Mouse (Mus musculus): Measurements from ENCODE around the gene Edil3.
"Not testable (repeated sequence)": the region's sequence is repeated elsewhere in the genome, so short reads cannot be mapped to it uniquely, and the experiment has no call there.

Gene Edil3

GRCm38 (mm10) chr13:89007696-89008427 is 186.6 kb downstream of the Edil3 start:
- DNase-seq = no peak

DNA sequence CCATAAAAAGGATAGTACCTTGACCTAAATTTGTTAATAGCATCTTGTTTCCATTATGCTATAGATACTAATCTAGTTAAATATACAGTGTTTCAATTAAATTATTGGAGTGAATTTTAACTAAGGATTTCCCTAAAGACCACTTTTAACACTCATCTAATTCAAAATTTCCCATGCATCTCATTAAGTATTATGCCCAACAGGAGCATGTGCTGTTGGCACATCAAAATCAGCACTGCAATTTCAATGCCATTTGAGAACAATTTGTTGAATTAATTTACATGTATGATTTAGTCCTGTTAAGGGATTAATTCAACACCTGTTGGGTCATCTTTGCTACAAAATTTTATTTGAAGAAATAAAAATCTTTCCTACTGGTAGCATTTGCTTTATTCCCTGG is 191.2 kb downstream of the Edil3 start:
- no peak for DNase-seq

GRCm38 (mm10) chr13:89029817-89030539 is 208.7 kb downstream of the Edil3 start:
- DNase-seq = no peak

DNA sequence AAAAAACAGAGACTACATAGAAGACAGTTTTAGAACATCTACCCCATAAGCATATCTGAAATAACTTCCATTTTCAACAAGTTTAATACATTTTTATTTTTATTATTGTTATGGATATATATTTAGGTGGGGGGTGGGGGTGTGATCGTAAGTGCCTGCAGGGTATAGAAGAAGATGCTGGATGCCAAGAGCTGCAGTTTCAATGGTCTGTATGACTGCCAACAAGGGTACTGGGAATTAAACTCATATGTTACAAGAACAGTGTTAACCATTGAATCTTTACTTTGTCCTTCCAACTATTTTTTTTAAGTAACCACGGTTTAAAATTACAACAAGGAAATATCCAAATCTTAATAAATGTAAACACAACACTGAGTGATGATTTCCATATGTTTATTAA is 214.4 kb downstream of the Edil3 start:
- no peak for DNase-seq

GRCm38 (mm10) chr13:89041495-89041894 is 220.2 kb downstream of the Edil3 start:
- no peak for DNase-seq

- not testable (repeated sequence) for DNase-seq
These were observed 248.9 kb downstream of the Edil3 start for GRCm38 (mm10) chr13:89070132-89070531.

DNA sequence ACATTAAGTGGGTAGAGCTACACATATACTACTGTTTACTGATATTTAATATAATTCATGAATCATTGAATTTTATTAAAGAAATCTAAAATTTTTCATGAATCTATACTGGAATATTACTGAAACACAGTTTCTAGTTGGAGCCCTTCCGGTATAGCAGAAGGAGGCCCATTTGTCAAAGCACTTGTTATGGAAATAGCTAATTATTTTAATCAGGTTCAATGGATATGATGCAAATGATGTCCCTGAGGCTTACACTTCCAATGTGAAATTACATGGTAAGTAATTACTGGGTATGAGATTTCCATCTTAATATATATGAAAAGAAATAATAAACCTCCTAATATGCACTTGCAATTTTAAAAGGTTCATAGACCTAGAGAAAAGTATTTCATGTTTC is 254.9 kb downstream of the Edil3 start:
- DNase-seq = no peak

GRCm38 (mm10) chr13:89105889-89106288 is 284.6 kb downstream of the Edil3 start:
- no peak for DNase-seq

GRCm38 (mm10) chr13:89117551-89117950 is 296.3 kb downstream of the Edil3 start:
- DNase-seq = no peak

DNA sequence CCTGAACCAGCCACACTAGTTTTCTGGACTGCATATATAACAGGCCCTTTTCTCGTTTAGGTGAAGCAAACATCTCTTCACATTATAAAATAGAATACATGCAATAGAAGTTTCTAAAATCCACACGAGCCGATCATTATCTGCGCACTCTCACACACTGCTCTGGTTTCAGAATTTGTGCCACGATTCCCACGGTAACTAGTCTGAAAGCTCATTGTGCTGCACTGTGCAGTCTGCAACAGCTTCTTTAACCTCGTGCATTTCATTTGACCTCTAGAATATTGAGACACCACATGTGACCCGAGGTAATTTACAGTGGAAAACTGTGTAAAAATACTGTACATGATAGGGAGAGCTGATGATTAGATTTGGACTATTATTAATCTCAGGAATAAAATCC is 298.5 kb downstream of the Edil3 start:
- DNase-seq = no peak

DNA sequence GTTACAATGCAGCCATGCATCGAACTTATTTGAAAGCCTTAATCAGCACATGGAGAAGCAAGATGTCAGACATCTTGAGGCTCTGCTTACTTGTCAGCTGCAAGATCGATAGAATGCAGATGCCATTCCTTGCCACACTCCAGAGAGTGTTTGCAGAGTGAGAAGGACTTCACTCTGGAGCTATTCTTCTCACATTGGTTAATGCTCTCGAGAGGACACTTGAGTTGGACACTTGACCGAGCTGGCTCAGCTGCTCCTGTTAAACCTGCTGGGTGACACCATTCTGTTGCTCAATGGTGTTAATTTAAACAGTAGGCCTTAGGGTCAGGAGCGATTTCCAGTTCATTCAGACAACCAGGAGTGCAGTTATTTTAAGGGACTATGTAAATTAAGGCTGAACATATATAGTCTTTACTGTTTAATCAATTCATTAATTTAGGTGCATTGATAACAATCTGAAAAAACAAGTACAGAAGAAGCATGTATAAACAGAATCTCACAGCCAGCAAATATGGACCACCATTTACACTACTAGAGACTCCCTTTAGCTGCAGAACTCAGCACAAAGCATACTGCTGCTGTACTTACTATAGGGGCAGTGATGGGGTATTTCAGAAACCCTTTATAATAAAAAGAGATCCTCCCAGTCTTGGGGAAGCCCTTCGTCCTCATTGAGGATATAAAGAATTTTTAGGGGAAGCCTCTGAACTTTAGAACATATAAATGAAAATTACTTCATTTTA is 301.4 kb downstream of the Edil3 start:
- no peak for DNase-seq

GRCm38 (mm10) chr13:89123396-89123795 is 302.1 kb downstream of the Edil3 start:
- no peak for DNase-seq

DNA sequence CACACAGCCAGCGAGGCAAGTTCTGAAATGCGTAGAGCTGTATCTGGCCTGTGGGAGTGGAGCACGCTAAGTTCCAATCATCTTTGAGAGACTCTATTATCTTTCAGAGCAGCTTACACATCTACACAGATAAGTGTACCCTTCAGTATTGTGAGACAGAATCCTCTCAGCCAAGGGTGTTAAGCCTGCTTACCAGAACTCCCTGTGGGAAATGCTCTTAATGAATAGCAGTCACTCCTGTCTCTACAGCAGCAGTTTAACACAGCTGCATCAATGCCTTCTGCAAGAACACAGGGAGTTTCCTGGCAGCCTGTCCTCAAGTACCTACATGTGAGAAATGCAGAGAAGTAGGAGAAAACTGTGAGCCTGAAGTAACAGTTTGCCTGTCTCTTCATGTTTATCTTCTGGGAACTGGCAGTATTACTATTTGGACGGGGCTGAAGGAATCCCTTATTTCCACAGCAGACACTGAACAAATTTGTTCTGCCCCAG is 324.8 kb downstream of the Edil3 start:
- DNase-seq = no peak

GRCm38 (mm10) chr13:89151878-89152277 is 330.6 kb downstream of the Edil3 start:
- no peak for DNase-seq

DNA sequence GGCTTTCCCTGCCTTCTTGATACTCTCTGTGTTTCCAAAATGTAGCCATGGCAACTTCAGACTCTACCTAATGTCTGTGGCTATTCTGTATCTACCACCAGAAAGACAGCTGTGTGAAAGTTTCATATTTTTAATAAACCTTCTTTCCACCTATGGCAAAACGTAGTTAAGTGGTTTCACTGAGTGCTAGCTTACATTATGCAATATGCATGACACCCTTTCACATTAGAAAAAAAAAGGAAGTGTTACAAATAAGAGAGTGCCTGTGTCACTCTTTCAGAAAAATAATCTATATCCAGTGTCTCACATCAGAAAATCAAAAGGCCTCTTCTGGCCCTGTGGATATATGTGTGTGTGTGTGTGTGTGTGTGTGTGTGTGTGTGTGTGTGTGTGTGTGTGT is 346.7 kb downstream of the Edil3 start:
- no peak for DNase-seq

GRCm38 (mm10) chr13:89170040-89170439 is 348.8 kb downstream of the Edil3 start:
- no peak for DNase-seq

DNA sequence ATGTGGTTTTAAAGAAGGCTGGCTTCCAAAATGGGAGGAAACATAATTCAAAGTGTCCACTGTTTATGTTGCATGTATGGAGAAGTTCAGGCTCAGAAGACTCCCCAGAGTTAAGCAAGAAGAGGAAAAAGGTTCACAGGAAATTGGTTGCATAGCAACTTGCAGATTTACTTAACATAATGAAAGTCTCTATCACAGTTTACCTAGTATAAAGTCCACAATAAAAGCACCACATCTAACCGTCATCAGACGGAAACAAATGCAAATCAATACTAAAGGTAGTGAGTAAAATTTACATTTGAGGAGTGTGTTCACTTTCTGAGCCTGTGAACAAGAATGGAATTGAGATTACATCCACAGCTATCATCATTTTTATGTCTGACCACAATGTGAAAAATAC is 353.9 kb downstream of the Edil3 start:
- no peak for DNase-seq

DNA sequence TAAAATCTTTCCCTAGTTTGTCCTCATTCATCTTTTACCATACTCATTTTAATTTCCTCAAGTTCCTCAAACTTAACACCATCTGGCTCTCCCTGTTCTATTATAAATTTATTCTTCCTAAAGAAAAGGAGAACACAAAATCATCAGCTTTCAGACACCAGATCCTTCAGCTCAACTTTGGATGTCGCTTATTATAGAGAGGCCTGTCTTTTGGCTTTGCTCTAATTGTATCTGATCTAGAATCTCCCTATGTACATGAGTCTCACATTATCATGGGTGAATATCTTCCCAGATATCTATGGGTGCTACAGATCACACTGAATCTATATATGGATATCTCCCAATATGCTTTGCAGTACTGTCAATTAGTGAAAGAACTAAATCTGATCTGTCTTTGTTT is 367.8 kb downstream of the Edil3 start:
- DNase-seq = no peak

- DNase-seq = no peak
These were observed 375.7 kb downstream of the Edil3 start for GRCm38 (mm10) chr13:89197019-89197418.

DNA sequence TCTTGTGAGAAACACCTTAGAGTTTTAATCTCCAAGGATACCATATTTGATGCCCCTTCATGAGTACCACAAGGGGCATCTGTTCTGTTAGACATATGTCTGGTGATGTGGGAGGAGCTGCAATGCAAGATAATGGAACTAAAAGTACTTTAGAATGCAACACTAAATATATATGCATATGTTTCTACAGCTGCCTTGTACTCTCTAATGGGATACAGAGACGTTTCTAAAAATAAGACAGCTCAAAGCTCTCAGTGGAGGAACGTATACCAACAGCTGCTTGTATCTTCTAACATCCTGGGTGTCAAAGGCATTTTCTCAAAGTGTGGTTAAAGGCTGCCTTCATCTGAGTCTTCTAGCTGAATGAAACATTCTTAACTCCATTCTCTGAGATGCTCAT is 378.0 kb downstream of the Edil3 start:
- no peak for DNase-seq

DNA sequence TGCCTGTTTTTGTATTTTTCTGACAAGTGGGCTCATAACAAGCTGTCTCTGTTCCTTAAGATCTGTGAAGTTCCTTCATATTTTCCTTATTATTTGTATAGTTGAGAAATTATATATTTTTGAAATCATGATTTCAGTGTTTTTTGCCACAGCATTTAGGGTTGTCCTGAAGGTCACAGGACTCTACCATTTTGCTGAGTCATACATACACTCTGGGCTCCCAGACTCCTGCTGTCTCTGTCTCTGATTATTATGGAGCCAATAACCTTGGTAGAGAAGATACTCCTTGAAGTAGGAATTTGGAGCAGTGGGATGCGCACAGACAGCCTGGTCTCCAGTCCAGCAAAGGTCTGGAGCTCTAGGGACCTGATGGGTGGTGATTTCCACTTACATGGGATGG is 416.8 kb downstream of the Edil3 start:
- DNase-seq = no peak

DNA sequence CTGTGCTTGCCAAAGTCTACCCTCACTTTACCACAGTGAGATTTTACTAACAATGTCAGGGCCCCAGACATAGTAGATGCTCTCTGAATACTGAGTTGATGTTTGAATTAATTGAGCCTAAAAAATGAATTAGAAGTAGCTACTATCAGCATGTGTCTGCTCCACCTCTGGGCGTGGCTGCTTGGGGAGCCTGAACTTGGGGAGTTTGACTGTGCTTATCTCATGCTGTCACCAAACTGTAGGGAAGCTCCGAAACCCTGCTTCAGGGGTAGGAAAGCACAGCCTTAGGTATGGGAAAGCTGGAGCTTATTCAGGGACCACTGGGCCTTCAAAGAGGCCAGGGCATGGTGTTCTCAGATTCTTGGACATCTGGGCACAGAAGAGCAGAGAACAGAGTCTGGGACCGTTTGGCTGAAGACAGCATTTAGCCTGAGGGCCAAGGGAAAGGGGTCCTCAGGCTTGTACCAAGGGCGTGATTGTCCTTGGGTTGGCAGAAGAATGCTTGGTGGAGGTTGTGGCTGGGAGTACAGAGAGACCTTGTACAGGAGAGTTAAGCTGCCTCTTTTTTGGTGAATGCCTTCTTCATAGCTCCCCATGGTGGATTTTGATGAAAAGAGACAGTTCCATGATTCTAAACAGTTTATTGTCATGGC is 432.8 kb downstream of the Edil3 start:
- no peak for DNase-seq

DNA sequence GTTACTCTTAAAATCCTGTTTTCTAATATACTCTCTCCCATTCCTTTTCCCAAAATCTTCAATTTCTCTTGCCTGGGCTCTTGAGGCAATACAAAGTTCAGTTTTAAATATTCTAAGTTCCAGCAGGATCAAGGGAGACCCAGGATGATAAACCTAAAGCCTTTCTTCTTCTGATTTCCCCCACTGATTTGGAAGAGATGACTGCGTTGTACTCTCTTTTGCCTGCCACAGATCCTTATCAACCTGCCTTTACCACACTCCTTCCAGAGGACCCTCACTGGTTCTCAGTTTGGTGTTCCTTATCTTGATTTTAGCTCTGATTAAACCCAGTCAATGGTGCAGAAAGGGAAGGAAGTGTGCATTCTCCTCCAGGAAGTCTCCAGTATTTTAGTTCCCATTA is 435.6 kb downstream of the Edil3 start:
- no peak for DNase-seq

All from kidney, postnatal 36 days (tissue).